Mouse (Mus musculus) layer of hippocampus, postnatal 25 days (tissue): ENCODE results near the gene Usf2. TPM values are rescaled to one million over a fixed set of nuclear protein-coding genes. Genes with fewer than 3 reads are reported as not detected.
"Not testable (repeated sequence)": the region's sequence is repeated elsewhere in the genome, so short reads cannot be mapped to it uniquely, and the experiment has no call there.

Source experiments
- DNase-seq, 2 experiments: peaks; one replicate each; pipeline ENCODE4 v3.0.0; 2022; ENCODE audit warnings: mixed read lengths in 2 of 2, low spot score in 1 of 2; ENCODE audit errors: extremely low spot score in 1 of 2
- total RNA-seq, 2 experiments: library from RNA; stranded (reverse); gene quantifications; 2 replicates each; pipeline ENCODE4 v1.2.3; 2021

Usf2 gene
- total RNA-seq, 2 experiments from 2014 or later: 124 to 126 TPM

DNA sequence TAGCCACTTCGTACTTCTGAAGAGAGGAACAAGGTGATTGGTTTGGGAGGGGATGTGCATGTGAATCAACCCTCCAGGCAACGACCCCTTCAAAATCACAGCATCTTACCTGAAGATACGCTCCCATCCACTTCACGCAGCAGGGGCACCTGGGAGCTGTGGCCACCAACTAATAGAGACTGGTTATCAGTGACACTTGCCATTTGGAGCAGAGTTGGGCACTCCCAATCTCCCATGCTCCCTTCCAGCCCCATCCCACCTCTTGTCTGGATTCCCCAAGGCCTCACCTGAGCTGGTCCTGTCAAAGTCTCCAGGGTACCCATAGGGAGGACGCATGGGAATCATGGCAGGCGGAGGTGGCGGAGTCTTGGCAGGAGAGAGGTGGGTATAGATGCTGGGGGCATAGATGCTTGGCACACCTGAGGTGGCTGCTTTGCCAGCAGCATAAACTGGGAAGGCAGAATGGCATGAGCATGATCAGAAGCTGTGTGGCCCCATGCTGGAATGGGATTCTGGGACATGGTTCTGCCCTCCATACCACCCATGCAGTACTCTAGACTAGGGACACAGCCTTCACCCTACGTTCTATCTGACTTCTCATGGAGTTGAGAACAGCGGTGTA is 2.4 kb upstream of the Usf2 start:
- DNase-seq: no peak

DNA sequence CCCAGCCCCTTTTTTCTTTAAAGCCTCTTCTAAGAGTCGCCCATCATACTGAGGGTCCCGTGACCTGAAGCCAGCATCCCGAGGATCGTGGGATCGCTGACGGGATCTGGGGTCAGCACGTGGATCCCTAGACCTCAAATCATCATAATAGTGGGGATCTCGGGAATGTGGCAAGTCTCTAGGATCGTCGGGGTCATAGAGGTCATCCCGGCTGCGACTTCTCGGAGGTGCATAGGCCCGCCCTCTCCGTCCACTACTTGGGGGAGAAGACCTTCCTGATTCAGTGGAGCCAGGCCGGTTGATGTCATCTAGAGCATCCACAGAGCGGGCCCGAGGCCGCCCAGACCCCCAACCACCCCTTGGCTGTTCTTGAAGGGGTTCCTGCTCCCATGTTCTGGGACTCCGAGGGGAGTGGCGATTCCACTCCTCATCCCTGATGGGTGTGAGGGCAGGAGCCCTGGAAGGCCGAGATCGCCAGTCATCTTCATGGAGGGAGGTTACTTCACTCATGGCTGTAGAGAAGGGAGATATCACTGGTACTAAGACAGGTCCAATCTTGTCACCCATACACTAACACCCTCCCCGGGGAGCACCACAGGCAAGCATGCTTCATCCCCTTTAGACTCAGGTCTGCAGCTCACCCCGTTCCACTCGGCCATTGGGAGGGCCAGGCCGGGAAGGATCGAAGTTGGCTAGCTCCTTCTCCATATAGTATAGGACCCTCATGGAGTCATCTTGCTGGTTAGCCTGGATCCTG is 1.7 kb upstream of the Usf2 start:
- DNase-seq: no peak

DNA sequence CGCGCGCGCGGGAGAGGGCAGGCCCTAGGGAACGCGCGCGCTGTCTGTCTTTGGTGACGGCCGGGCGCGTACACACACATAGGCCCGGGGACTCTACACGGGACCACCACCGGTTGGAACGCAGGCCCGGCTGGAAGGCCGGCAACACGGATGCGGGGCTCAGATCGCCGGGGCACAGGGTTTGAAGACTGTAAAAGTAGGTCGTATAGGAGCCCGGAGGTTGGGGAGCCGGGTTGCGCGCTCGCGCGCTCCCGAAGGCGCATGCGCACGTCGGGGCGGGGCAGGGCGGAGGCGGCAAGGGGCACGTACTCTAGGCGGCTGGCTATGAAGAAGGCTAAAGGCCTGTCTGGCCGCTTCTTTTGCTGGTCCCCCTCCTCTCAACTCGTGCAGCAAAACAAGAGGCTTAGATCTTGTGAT is 772 bp upstream of the Usf2 start:
- DNase-seq: peak; percentile 79 to 93

DNA sequence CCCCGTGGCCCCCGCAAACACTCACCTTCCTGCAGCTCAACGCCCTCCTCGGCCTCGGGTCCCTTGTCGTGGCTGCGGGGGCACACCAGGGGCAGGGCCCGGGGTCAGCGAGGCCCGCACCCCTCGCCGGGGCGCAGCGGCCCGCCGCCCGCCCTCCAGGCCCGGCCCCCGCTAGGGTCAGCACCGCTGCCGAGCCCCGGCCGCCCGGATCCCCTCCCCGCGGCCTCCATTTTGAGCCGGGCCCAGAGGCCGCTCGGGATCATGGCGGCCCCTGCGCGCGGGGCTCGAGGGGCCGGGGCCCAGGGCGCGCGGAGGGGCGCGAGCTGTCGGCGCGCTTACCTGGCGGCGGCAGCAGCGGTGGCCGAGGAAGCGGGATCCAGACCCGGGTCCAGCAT is 249 bp downstream of the Usf2 start:
- no peak for DNase-seq

DNA sequence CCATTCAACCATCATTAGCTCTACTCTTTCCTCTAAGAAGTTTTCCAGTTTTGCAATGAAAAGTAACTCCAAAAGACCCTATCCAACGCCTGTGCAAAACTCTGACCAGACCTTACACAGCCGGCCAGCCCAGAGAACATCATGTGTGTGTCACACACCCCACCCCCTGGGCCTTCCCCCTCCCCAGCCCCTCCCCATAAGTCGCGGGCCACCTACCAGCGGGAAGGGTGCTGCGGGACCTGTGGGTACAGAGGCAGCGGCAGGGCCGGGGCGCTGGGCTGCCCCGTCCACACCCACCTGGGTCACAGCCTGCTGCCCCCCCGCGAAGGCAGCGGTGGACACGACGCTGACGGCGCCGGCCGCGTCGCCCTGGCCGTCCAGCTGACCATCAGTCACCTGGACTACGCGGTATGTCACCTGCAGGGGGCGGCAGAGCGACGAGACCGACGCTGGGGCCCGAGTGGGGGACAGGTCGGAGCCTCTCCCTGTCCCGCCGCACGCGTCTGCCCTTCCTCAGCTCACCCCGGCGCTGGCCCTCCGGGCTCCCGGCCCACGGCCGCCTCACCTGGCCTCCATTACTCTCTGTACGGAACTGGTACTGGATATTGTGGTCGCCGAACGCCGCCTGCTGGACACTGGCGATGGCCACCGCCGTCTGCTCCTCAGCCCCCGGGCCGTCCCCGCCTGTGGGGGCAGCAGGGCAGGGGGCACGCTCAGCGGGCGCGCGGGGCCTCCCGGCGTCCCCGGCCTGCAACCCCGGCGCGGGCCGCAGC is 833 bp downstream of the Usf2 start:
- peak; percentile 77 to 78 for DNase-seq

DNA sequence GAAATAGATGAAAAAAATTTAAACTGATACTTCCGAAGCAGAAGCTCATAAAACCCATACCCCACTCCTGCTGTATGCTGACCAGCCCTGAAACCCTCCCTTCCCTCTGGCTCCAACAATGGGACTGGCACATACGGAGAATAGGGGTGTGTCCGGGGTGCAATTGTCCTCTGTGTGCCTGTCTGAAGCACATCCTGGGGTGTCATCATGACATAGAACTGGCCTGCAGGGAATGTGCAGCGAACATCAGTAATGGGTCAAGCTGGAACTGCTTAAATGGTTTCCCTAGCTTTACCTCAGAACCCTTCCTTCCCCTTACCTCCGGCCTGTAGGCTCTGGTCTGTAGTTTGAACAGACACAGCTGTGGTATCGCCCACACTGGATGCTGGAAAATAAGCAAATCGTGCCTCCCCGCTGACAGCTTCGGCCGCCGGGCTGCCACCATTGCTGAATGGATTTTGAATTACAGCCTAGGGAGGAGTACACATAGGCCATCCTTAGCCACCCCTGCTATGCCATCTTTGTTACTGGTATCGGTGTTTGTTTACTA is 1.6 kb downstream of the Usf2 start:
- no peak for DNase-seq

DNA sequence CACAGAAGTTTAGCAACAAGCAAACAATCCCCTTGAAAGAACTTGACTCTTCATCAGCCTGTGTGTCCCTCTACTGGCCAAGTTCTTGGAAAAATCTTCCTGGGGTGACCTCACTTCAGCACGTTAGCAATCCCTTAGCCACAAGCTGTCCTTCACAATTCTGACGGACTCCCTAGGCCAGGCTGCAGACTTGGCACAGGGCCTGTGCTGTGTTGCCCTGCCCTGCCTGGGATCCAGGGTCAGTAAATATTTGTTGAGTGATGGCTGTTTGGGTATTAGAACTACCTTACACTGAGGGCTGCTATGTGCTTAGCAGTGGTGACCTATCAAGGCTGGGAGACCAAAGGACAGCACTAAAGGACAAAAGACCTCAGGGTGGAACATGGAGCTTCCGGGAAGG is 2.6 kb downstream of the Usf2 start:
- no peak for DNase-seq

DNA sequence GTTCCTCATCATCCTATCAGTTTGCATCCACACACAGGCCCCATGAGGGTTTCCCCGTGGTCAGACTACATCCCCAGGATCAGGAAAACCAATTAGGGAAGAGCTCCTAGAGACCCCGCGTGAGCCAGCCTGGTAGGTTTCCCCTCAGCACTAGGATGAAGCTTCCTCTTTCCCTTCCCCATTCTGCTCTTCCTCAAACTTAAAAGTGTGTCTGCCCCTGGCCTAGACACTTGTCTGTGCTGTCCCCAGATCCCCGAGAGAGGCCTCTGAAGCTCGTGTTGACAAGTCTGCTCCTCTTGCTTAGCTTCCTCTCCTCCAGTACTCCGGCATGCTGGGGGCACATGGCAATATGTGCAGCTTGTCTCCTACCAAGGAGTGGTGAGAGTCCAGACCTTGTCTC is 3.1 kb downstream of the Usf2 start:
- no peak for DNase-seq

DNA sequence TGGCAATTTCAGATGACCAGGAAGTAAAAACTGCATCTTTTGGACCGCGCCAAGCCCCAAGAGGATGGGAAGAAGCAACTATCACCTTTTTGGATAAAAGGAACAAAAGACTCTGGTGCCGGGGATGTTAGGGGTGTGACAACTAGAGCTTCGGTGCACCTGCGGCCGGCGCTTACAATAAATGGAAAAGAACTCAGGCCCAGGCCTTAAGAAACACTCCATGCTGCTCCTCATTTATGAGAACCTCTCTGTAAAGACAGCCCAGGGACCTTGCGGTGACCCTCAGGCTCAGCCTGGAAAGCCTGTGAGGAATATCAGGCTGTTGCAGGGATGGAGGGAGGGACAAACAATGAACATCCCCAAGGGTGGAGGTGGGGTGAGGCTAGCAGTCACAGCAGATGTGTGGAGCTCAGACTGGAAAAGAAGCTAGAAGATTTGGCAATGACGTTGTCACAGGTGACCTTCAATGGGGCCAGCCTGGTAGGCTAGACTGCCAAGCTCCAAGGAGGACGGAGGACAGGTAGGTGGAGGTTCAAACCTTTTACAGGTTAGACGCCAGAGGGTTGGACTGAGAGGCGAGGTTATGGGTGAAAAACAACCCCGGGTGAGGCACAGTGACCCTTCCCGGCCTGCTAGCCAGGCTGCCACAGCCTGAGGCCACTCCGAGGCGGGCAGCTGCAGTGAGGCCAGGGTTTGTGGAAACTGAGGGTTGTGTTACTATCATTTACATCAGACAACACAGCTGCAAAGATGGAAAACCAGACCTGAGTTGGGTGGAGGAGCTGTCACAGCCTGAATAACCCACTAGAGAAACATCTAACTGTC is 4.0 kb downstream of the Usf2 start:
- DNase-seq: no peak

DNA sequence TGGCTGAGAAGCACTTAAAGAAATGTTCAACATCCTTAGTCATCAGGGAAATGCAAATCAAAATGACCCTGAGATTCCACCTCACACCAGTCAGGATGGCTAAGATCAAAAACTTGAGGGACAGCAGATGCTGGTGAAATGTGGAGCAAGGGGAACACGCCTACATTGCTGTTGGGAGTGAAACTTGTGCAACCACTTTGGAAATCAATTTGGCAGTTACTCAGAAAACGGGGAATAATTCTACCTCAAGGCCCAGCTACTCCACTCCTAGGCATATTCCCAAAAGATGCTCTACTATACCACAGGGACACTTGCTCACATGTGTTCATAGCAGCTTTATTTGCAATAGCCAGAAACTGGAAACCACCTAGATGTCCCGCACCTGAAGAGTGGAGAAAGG is 6.7 kb downstream of the Usf2 start:
- not testable (repeated sequence) for DNase-seq

DNA sequence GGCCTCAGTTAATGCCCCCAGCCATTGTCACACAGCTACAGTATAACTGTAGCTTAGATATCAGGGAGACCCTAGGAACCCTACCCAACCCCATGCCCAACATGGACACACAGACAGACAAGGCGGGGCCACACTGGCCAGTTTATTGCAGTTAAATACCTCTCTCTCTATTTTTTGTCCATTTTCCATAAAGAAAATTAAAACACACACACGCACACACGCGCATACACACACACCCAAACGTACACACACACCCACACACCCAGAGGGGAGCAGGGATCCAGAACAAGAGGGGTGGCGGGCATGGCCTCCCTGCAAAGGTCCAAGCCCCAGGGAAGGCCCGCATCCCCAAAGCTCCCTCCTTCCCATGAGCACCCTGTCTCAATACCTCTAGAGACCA is 10.7 kb downstream of the Usf2 start:
- DNase-seq: no peak

DNA sequence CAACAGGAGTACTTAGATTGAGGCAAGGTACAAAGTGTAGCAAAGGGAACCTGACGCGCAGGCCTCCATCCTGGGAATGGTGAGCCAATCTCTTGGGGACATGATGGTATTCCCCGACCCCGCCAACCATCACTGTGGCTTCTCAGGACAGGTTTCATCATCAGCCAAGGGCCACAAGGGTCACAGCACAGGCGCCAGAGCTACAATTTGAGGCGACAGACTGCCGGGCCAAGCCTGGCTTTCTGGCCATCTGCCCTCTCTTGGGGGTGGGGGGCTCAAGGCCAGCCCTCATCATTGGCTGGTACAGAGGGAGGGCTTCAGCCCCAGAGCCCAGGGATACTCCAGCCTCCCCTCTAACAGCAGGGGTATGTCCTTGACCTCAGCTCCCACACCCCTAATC is 11.1 kb downstream of the Usf2 start:
- not testable (repeated sequence) for DNase-seq

DNA sequence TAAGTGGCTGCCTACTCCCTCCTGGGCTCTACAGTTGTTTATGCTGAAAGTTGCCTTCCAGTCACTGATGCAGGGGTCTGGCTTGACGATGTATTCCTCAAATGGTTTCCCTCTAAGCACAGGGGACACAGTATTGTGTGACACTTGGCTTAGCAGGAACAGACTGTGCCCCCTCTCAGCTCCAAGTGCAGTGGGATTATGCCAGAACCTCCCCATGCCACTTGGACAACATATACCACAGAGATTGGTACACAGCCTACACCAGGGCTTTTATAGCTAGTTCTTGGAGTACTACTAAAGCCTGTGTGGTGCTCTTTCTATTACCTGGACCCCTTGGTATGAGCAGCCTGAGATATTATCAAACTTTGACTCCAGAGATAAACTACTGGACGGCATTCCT is 11.9 kb downstream of the Usf2 start:
- not testable (repeated sequence) for DNase-seq

DNA sequence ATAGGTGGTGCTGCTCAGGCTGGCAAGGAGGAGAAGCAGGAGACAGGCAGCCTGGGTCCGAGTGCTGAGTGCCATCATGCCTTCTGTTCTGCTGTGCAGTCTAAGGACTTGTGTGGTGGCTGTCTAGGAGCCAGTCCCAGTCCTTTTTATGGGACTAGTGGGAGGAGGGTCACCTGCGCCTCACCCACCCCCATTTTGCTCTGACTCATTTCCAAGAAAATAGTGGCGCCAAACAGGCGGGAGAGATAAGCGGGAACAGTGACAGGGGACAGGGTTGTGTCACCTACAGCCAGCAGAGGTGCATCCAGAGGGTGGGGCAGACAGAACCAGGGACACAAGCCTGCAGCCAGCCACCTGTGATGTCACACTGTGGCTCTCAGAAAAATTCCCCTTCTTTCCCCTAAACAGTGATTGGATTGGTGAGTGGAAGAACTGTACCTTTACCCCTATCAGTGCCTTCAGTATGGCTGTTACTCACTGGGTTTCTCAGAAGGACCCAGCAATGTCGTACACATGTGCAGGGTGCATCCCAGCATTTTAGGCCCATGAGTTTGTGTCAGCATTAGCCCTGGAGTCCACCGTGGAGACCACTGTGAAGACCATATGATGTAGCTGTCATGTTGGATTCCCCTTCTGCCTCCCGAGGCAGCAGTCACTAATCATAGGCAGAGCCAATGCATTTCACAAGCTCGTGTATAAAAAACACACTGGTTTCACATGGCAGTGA is 12.5 kb downstream of the Usf2 start, which contains the start of gene Hamp:
Hamp (minus strand) TSS at position 124 of the 727 bp plus-strand sequence.
- no peak for DNase-seq

DNA sequence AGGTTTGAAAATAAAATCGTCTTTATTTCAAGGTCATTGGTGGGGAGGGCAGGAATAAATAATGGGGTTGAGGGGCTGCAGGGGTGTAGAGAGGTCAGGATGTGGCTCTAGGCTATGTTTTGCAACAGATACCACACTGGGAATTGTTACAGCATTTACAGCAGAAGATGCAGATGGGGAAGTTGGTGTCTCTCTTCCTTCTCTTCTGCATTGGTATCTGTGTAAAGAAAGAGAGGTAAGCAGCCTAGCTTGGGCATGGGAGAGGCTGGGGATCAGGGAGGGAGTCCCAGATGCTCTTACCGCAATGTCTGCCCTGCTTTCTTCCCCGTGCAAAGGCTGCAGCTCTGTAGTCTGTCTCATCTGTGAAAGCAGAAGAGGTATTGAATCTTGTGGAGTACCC is 14.2 kb downstream of the Usf2 start:
- DNase-seq: not testable (repeated sequence)

DNA sequence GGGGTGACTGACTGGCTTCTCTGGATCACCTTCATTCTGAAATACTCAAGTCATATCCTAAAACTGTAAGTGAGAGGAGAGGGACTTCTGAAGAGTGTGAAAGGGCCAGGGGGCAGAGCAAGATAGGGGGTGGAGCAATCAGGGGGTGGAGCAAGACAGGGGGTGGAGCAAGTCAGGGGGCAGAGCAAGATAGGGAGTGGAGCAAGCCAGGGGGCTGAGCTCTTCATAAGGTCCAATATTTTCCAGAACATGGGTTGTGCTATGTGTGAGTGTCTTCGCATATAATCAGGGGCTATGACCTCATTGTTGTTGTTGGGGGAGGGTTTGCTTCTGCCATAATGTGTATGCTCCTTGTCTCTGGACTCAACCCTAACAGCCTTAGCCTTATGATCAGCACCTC is 16.5 kb downstream of the Usf2 start:
- DNase-seq: not testable (repeated sequence)

DNA sequence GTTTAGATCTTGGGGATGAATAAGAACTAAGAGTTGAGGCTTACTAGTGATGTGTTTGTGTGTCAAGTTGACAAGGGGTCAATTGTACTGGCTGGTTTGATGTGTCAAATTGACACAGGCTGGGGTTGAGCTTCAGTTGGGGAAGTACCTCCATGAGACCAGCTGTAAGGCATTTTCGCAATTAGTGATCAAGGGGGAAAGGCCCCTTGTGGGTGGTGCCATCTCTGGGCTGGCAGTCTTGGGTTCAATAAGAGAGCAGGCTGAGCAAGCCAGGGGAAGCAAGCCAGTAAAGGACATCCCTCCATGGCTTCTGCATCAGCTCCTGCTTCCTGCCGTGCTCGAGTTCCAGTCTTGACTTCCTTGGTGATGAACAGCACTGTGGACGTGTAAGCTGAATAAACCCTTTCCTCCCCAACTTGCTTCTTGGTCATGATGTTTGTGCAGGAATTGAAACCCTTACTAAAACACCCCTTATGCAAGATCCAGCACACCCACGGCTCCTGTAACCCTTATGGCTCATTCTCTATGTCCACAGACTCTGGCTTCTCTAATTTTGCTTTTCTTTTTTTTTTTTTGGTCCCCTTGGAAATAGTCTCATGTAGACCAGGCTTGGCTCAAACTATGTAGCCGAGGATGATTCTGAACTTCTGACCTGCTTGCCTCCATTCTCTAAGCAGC is 21.0 kb downstream of the Usf2 start:
- DNase-seq: not testable (repeated sequence)

DNA sequence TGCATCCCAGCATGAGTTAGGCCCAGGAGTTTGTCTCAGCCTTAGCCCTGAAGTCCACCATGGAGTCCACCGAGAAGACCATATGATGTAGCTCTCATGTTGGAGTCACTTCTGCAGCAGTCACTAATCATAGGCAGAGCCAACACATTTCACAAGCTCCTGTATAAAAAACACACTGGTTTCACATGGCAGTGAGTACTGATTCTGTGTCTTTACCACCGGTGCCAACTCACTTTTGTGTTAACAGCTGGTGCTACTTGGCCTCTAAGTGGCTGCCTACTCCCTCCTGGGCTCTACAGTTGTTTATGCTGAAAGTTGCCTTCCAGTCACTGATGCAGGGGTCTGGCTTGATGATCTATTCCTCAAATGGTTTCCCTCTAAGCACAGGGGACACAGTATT is 32.0 kb downstream of the Usf2 start, which contains the start of gene Hamp2:
Hamp2 (minus strand) TSS at position 101 of the 400 bp plus-strand sequence.
- DNase-seq: not testable (repeated sequence)

DNA sequence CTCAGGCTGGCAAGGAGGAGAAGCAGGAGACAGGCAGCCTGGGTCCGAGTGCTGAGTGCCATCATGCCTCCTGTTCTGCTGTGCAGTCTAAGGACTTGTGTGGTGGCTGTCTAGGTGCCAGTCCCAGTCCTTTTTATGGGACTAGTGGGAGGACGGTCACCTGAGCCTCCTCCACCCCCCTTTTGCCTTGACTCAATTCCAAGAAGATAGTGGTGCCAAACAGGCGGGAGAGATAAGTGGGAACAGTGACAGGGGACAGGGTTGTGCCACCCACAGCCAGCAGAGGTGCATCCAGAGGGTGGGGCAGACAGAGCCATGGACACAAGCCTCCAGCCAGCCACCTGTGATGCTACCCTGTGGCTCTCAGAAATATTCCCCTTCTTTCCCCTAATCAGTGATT is 32.5 kb downstream of the Usf2 start:
- no peak for DNase-seq
